Mouse (Mus musculus): ENCODE results near the gene Tuba3a. TPM values are rescaled to one million over a fixed set of nuclear protein-coding genes. Genes with fewer than 3 reads are reported as not detected.

Tuba3a gene
- total RNA-seq, 4 experiments from 2014 or later, result not detected

GRCm38 (mm10) chr6:125266091-125266490 lies 19.8 kb downstream of the Tuba3a start:
- no peak for DNase-seq (ENCODE audit: low spot score)

GRCm38 (mm10) chr6:125265239-125265638 lies 20.6 kb downstream of the Tuba3a start:
- DNase-seq (ENCODE audit: low spot score), result no peak

- DNase-seq (ENCODE audit: low spot score), result no peak
Observed at GRCm38 (mm10) chr6:125264219-125264618, 21.6 kb downstream of the Tuba3a start.

GRCm38 (mm10) chr6:125260006-125260555 lies 25.8 kb downstream of the Tuba3a start:
- no peak for DNase-seq (ENCODE audit: low spot score)

GRCm38 (mm10) chr6:125256222-125256966 lies 29.4 kb downstream of the Tuba3a start:
- DNase-seq (ENCODE audit: low spot score), result peak; percentile 46

GRCm38 (mm10) chr6:125255516-125256044 lies 30.3 kb downstream of the Tuba3a start:
- no peak for DNase-seq (ENCODE audit: low spot score)

GRCm38 (mm10) chr6:125253863-125254715 lies 31.8 kb downstream of the Tuba3a start:
- DNase-seq (ENCODE audit: low spot score), result no peak

- no peak for DNase-seq (ENCODE audit: low spot score)
Observed at GRCm38 (mm10) chr6:125252711-125253110, 33.1 kb downstream of the Tuba3a start.

GRCm38 (mm10) chr6:125252285-125252684 lies 33.6 kb downstream of the Tuba3a start:
- no peak for DNase-seq (ENCODE audit: low spot score)

GRCm38 (mm10) chr6:125244551-125244950 lies 41.3 kb downstream of the Tuba3a start:
- DNase-seq (ENCODE audit: low spot score), result no peak

GRCm38 (mm10) chr6:125241566-125241965 lies 44.3 kb downstream of the Tuba3a start:
- DNase-seq (ENCODE audit: low spot score), result no peak

GRCm38 (mm10) chr6:125240617-125241016 lies 45.2 kb downstream of the Tuba3a start:
- DNase-seq (ENCODE audit: low spot score), result no peak

- DNase-seq (ENCODE audit: low spot score), result no peak
Observed at GRCm38 (mm10) chr6:125239547-125239946, 46.3 kb downstream of the Tuba3a start.

- no peak for DNase-seq (ENCODE audit: low spot score)
Observed at GRCm38 (mm10) chr6:125238396-125238795, 47.4 kb downstream of the Tuba3a start.

- DNase-seq (ENCODE audit: low spot score), result no peak
Observed at GRCm38 (mm10) chr6:125237421-125237820, 48.4 kb downstream of the Tuba3a start.

- DNase-seq (ENCODE audit: low spot score), result no peak
Observed at GRCm38 (mm10) chr6:125236782-125237181, 49.1 kb downstream of the Tuba3a start, which contains the start of gene Cd27. Gene Cd27 (minus strand): TSS chr6:125237010.

- DNase-seq (ENCODE audit: low spot score), result no peak
Observed at GRCm38 (mm10) chr6:125236341-125236740, 49.5 kb downstream of the Tuba3a start.

GRCm38 (mm10) chr6:125234520-125234828 lies 51.4 kb downstream of the Tuba3a start:
- no peak for DNase-seq (ENCODE audit: low spot score)

- peak; percentile 30 for DNase-seq (ENCODE audit: low spot score)
Observed at GRCm38 (mm10) chr6:125233816-125234519, 51.9 kb downstream of the Tuba3a start.

- DNase-seq (ENCODE audit: low spot score), result no peak
Observed at GRCm38 (mm10) chr6:125232516-125232915, 53.3 kb downstream of the Tuba3a start.

- no peak for DNase-seq (ENCODE audit: low spot score)
Observed at GRCm38 (mm10) chr6:125232045-125232437, 53.8 kb downstream of the Tuba3a start.
